Mouse (Mus musculus) limb, embryonic 14.5 days (tissue): ENCODE measurements at regions not wholly inside any gene's neighbourhood (a gene's known extent, or its start where the extent isn't known, plus 50 kb on each side); places are given as distances from the start of the nearest gene placed in this dataset. TPM values are rescaled to one million over a fixed set of nuclear protein-coding genes. Genes with fewer than 3 reads are reported as not detected.
A peak's percentile ranks its signal among the peaks of the same experiment; 100 is the strongest.

Experiments used
- ATAC-seq: fragments of 200-750 bp; cut with Nextera tagmentation; 2 replicates; pipeline ENCODE4 v1.8.0; 2017; ENCODE audit warnings: low read depth, moderate number of reproducible peaks, moderate TSS enrichment; ENCODE audit not compliant: low FRiP score
- DNase-seq: peaks from one replicate; pipeline ENCODE4 v3.0.0-alpha.2; 2015; ENCODE audit warnings: low spot score
- H3K27ac ChIP-seq: fragments of 300-500 bp; sonication (generic); replicated peaks from 2 replicates; pipeline ENCODE4 v1.5.1; 2014; ENCODE audit warnings: low read depth, mild to moderate bottlenecking, low read length, moderate library complexity, mixed read lengths
- H3K27me3 ChIP-seq: fragments of 300-500 bp; sonication (generic); 2 replicates; pipeline ENCODE4 v1.6.1; 2014; ENCODE audit warnings: low read length, mixed read lengths; ENCODE audit not compliant: control insufficient read depth, insufficient read depth
- H3K36me3 ChIP-seq: fragments of 300-500 bp; sonication (generic); 2 replicates; pipeline ENCODE4 v1.6.1; 2014; ENCODE audit warnings: mild to moderate bottlenecking, low read length, moderate library complexity, mixed read lengths; ENCODE audit not compliant: control insufficient read depth, insufficient read depth
- H3K4me1 ChIP-seq: fragments of 300-500 bp; sonication (generic); 2 replicates; pipeline ENCODE4 v1.6.1; 2014; ENCODE audit warnings: antibody characterized with exemption, low read length, mixed read lengths; ENCODE audit not compliant: control insufficient read depth, insufficient read depth
- H3K4me2 ChIP-seq: fragments of 300-500 bp; sonication (generic); replicated peaks from 2 replicates; pipeline ENCODE4 v1.6.1; 2014; ENCODE audit warnings: low read depth, mild to moderate bottlenecking, low read length, moderate library complexity; ENCODE audit not compliant: severe bottlenecking
- H3K4me3 ChIP-seq: fragments of 300-500 bp; sonication (generic); replicated peaks from 2 replicates; pipeline ENCODE4 v1.5.1; 2014; ENCODE audit warnings: low read length
- H3K9ac ChIP-seq: fragments of 300-500 bp; sonication (generic); 2 replicates; pipeline ENCODE4 v1.6.1; 2014; ENCODE audit warnings: mild to moderate bottlenecking, low read depth, low read length, moderate library complexity; ENCODE audit not compliant: severe bottlenecking
- H3K9me3 ChIP-seq: fragments of 300-500 bp; sonication (generic); 2 replicates; pipeline ENCODE4 v1.6.1; 2016; ENCODE audit warnings: low read length; ENCODE audit not compliant: control insufficient read depth
- POLR2A ChIP-seq: fragments of 200-500 bp; IDR thresholded peaks from 2 replicates; pipeline ENCODE4 v1.8.0; 2012; ENCODE audit warnings: inconsistent platforms, mild to moderate bottlenecking, moderate library complexity, borderline replicate concordance; ENCODE audit not compliant: insufficient read depth, insufficient read length; ENCODE audit errors: extremely low read depth
- WGBS: fragments of 180-500 bp; shearing (Covaris S2); extraction: QIAGEN DNeasy Blood & Tissue Kit; methylation state at CpG from one replicate; pipeline ENCODE4 v1.1.7; 2014; 5-methylcytosine and 5-hydroxymethylcytosine counted together
- microRNA-seq: library from miRNA; unstranded; fragments of <30 nt; microRNA quantifications from one replicate; pipeline ENCODE4, GENCODE M21; 2016

GRCm38 (mm10) chr10:85330938-85331691 is 55.5 kb upstream of the Btbd11 start:
- Histone ChIP-seq H3K9me3 (no peaks in the 10 kb centered on the region), H3K4me2 (0 out of 2 replicates have a peak overlapping the region, but pooled peaks have one; percentile 15), H3K4me1 (no peaks in the 10 kb centered on the region), H3K9ac (no peak overlapping the region), H3K36me3 (no peaks in the 10 kb centered on the region), H3K4me3 (no peak overlapping the region), H3K27ac (no peak overlapping the region), H3K27me3 (no peaks in the 10 kb centered on the region)
- TF ChIP-seq POLR2A = no peak
- DNase-seq = no peak
- WGBS = 16% methylated on average over 13 of the region's 13 CpGs
- ATAC-seq = no peak

Small RNA genes lying in the stretch of these regions (microRNA-seq; reads per million reads assigned to microRNA genes)
- gene Gm27392 = not detected
